Mouse (Mus musculus): ENCODE results near the gene Lhb. TPM values are rescaled to one million over a fixed set of nuclear protein-coding genes. Genes with fewer than 3 reads are reported as not detected.

The Lhb gene
- total RNA-seq, 1 experiment = not detected

- DNase-seq (ENCODE audit: low read depth, low spot score) = no peak
- Histone ChIP-seq H3K4me3 (ENCODE audit: insufficient read depth in 1 of 2, low read depth in 1 of 2, low read length in 2 of 2, poor library complexity in 1 of 2, severe bottlenecking in 1 of 2) (no peak overlapping the region; a peak in 2 of 4 replicates), H3K9me3 (ENCODE audit: control insufficient read depth, insufficient read depth, low read depth, low read length) (no peaks in the 10 kb centered on the region), H3K9ac (ENCODE audit: insufficient read depth, low read depth, low read length, poor library complexity, severe bottlenecking) (no peak overlapping the region; the same call in 1 of the 2 replicates), H3K27ac (ENCODE audit: insufficient read depth, low read depth, low read length, poor library complexity, severe bottlenecking) (no peak overlapping the region), H3K4me1 (ENCODE audit: control insufficient read depth in 2 of 2, insufficient read depth in 2 of 2, low read length in 2 of 2, poor library complexity in 1 of 2) (peaks cover 0 to 3% of the 10 kb centered on the region in 2 experiments; a peak in 2 of 4 replicates), H3K36me3 (ENCODE audit: control insufficient read depth, insufficient read depth, low read length, poor library complexity, severe bottlenecking) (peaks cover 40% of the 10 kb centered on the region)
- TF ChIP-seq MAFK (IDR thresholded peaks at IDR 0.05; ENCODE audit: insufficient read depth, low read depth, low read length) (no peak), ZC3H11A (IDR thresholded peaks at IDR 0.05; ENCODE audit: borderline replicate concordance, low read depth, low read length) (no peak), CHD2 (IDR thresholded peaks at IDR 0.05; ENCODE audit: low read depth, low read length) (no peak), HCFC1 (IDR thresholded peaks at IDR 0.05; ENCODE audit: borderline replicate concordance, insufficient read depth, low read length) (no peak), ZNF384 (IDR thresholded peaks at IDR 0.05; ENCODE audit: low read depth, low read length) (no peak)
- in situ Hi-C loops (cut with MboI; ENCODE audit: low sequenced_read_pairs in 2 of 2, unreplicated experiment in 2 of 2) = no loop called here
These were observed 43.6 kb downstream of the Lhb start for GRCm38 (mm10) chr7:45463987-45464778.

DNA sequence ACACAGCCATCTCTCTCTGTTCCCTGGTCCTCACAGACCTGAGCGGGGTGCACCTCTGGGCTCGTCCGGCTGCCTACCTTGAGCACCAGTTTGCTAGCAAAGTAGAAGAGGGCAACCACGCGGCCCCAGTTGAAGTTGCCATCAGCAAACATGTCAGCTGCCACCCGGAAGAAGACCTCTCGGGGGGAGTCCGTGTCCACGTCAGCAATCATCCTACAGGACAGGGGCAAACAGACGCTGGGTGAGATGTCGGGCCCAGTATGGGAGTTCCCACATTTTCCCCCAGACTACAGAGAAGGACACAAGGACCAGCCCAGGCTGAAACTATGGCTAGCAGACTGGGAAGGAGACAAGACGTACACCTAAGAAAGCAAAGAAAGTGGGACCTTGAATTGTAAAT lies 44.5 kb downstream of the Lhb start:
- H3K27ac ChIP-seq (ENCODE audit: insufficient read depth, low read depth, low read length, poor library complexity, severe bottlenecking) = peak overlapping the region; percentile 91; the same call in 1 of the 2 replicates
- no peak for DNase-seq (ENCODE audit: low read depth, low spot score)
- peaks cover 38% of the 10 kb centered on the region for H3K36me3 ChIP-seq (ENCODE audit: control insufficient read depth, insufficient read depth, low read length, poor library complexity, severe bottlenecking)
- no peak for TF ChIP-seq ZNF384 (IDR thresholded peaks at IDR 0.05; ENCODE audit: low read depth, low read length)
- peak overlapping the region; percentile 93; the same call in 1 of the 2 replicates for H3K9ac ChIP-seq (ENCODE audit: insufficient read depth, low read depth, low read length, poor library complexity, severe bottlenecking)
- peak overlapping the region; percentile 74 to 80 for H3K4me3 ChIP-seq (ENCODE audit: insufficient read depth in 1 of 2, low read depth in 1 of 2, low read length in 2 of 2, poor library complexity in 1 of 2, severe bottlenecking in 1 of 2)
- no peaks in the 10 kb centered on the region for H3K9me3 ChIP-seq (ENCODE audit: control insufficient read depth, insufficient read depth, low read depth, low read length)
- in situ Hi-C loops (cut with MboI; ENCODE audit: low sequenced_read_pairs in 2 of 2, unreplicated experiment in 2 of 2) = no loop called here
- peaks cover 0 to 3% of the 10 kb centered on the region in 2 experiments; a peak in 2 of 4 replicates for H3K4me1 ChIP-seq (ENCODE audit: control insufficient read depth in 2 of 2, insufficient read depth in 2 of 2, low read length in 2 of 2, poor library complexity in 1 of 2)

DNA sequence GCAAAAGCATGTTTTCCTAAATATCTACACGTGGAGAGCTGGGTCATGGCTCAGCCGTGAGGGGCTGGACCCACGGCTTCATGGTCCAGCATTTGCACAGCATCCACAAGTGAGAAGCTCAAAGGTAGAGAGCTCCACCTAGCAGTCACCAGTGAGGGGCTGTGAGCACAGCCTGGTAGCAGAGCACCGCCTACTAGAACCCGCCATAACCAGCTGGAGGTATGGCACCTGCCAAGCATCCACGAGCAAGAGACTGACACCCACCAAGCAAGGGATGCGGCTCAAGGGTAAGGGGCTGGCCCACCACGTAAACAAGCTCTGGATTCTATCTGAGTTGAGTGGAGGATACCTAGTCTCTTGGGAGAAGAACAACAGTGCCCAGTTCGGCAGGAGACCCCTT lies 44.9 kb downstream of the Lhb start:
- H3K36me3 ChIP-seq (ENCODE audit: control insufficient read depth, insufficient read depth, low read length, poor library complexity, severe bottlenecking) = peaks cover 35% of the 10 kb centered on the region
- peak overlapping the region; percentile 93 for H3K9ac ChIP-seq (ENCODE audit: insufficient read depth, low read depth, low read length, poor library complexity, severe bottlenecking)
- H3K4me1 ChIP-seq (ENCODE audit: control insufficient read depth in 2 of 2, insufficient read depth in 2 of 2, low read length in 2 of 2, poor library complexity in 1 of 2) = peaks cover 0 to 3% of the 10 kb centered on the region in 2 experiments; a peak in 2 of 4 replicates
- in situ Hi-C loops (cut with MboI; ENCODE audit: low sequenced_read_pairs in 2 of 2, unreplicated experiment in 2 of 2) = no loop called here
- no peak for DNase-seq (ENCODE audit: low read depth, low spot score)
- H3K9me3 ChIP-seq (ENCODE audit: control insufficient read depth, insufficient read depth, low read depth, low read length) = no peaks in the 10 kb centered on the region
- no peak for TF ChIP-seq CHD2 (IDR thresholded peaks at IDR 0.05; ENCODE audit: low read depth, low read length)
- no peak for TF ChIP-seq HCFC1 (IDR thresholded peaks at IDR 0.05; ENCODE audit: borderline replicate concordance, insufficient read depth, low read length)
- TF ChIP-seq ZNF384 (IDR thresholded peaks at IDR 0.05; ENCODE audit: low read depth, low read length) = no peak
- H3K4me3 ChIP-seq (ENCODE audit: insufficient read depth in 1 of 2, low read depth in 1 of 2, low read length in 2 of 2, poor library complexity in 1 of 2, severe bottlenecking in 1 of 2) = peak overlapping the region; percentile 74 to 80
- H3K27ac ChIP-seq (ENCODE audit: insufficient read depth, low read depth, low read length, poor library complexity, severe bottlenecking) = peak overlapping the region; percentile 91; the same call in 1 of the 2 replicates

- peak; percentile 90 for DNase-seq (ENCODE audit: low read depth, low spot score)
- H3K9ac ChIP-seq (ENCODE audit: insufficient read depth, low read depth, low read length, poor library complexity, severe bottlenecking) = peak within 1 kb of the TSS; percentile 93
- peak within 1 kb of the TSS; percentile 74 to 80 for H3K4me3 ChIP-seq (ENCODE audit: insufficient read depth in 1 of 2, low read depth in 1 of 2, low read length in 2 of 2, poor library complexity in 1 of 2, severe bottlenecking in 1 of 2)
- H3K27ac ChIP-seq (ENCODE audit: insufficient read depth, low read depth, low read length, poor library complexity, severe bottlenecking) = peak within 1 kb of the TSS; percentile 91
- in situ Hi-C loops (cut with MboI; ENCODE audit: low sequenced_read_pairs in 2 of 2, unreplicated experiment in 2 of 2) = no loop called here
- H3K9me3 ChIP-seq (ENCODE audit: control insufficient read depth, insufficient read depth, low read depth, low read length) = no peaks in the 10 kb centered on the region
- TF ChIP-seq ZNF384 (IDR thresholded peaks at IDR 0.05; ENCODE audit: low read depth, low read length) (no peak), HCFC1 (IDR thresholded peaks at IDR 0.05; ENCODE audit: borderline replicate concordance, insufficient read depth, low read length) (peak; percentile 83), ZC3H11A (IDR thresholded peaks at IDR 0.05; ENCODE audit: borderline replicate concordance, low read depth, low read length) (no peak), MAFK (IDR thresholded peaks at IDR 0.05; ENCODE audit: insufficient read depth, low read depth, low read length) (no peak)
- H3K4me1 ChIP-seq (ENCODE audit: control insufficient read depth in 2 of 2, insufficient read depth in 2 of 2, low read length in 2 of 2, poor library complexity in 1 of 2) = peaks cover 0 to 3% of the 10 kb centered on the region in 2 experiments; a peak in 2 of 4 replicates
- peaks cover 29% of the 10 kb centered on the region for H3K36me3 ChIP-seq (ENCODE audit: control insufficient read depth, insufficient read depth, low read length, poor library complexity, severe bottlenecking)
These were observed 45.9 kb downstream of the Lhb start, which contains the start of gene Bax for GRCm38 (mm10) chr7:45466283-45467089. TSS of gene Bax (minus strand) at chr7:45466898.
